Mouse (Mus musculus) cerebellum, adult 2 months (tissue): Measurements from ENCODE around the gene Gm4214. TPM values are rescaled to one million over a fixed set of nuclear protein-coding genes. Genes with fewer than 3 reads are reported as not detected.
"Not testable (repeated sequence)": the region's sequence is repeated elsewhere in the genome, so short reads cannot be mapped to it uniquely, and the experiment has no call there.

Source experiments
- DNase-seq, 2 experiments: peaks; one replicate each; pipeline ENCODE4 v3.0.0; 2021
- H3K27ac ChIP-seq: fragments of 200-500 bp; 2 replicates; pipeline ENCODE4 v1.5.1; 2012; ENCODE audit warnings: low read length, control low read depth, inconsistent platforms; ENCODE audit not compliant: insufficient read depth
- H3K27me3 ChIP-seq: fragments of 200-500 bp; 2 replicates; pipeline ENCODE4 v1.6.1; 2012; ENCODE audit warnings: inconsistent platforms, mild to moderate bottlenecking, low read length, moderate library complexity; ENCODE audit not compliant: control insufficient read depth, insufficient read depth
- H3K4me1 ChIP-seq: fragments of 200-500 bp; 2 replicates; pipeline ENCODE4 v1.6.1; 2011; ENCODE audit warnings: low read length; ENCODE audit not compliant: control insufficient read depth, insufficient read depth
- H3K4me3 ChIP-seq: fragments of 200-500 bp; replicated peaks from 2 replicates; pipeline ENCODE3; 2011; ENCODE audit warnings: mild to moderate bottlenecking, low read depth, low read length, control low read depth; ENCODE audit not compliant: insufficient read depth
- WGBS: fragments of 180-500 bp; shearing (Covaris S2); methylation state at CpG from one replicate; pipeline ENCODE4 v1.1.7; 2018; 5-methylcytosine and 5-hydroxymethylcytosine counted together
- polyA plus RNA-seq: library from polyadenylated mRNA; depleted of rRNA; stranded (reverse); fragments of >200 nt; gene quantifications from 2 replicates; pipeline ENCODE4 v1.2.3, GENCODE M21; 2012; rRNA removed

Gene Gm4214
- not detected in 2 replicates for polyA plus RNA-seq

DNA sequence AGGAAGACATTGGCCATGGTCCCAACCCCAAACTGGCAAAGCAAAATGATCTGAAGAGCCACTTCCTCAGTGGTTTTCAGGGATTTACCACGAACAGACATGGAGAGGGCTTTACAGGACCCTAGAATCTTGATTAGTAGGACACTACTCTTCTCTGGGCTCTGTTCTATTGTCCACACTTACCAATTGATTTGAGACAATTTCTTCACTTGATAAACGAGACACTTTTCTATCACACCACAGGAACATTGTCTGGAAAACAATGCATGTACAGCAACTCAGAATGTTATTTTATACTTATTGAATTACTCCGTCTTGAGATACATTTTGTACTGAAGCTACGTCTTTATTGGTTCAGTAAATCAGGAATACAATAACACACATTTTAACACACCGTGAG lies at the start of gene Gm4214:
Gm4214 (minus strand) TSS at position 101 of the 400 bp plus-strand sequence.
- H3K4me3 ChIP-seq, H3K27me3 ChIP-seq, H3K27ac ChIP-seq, DNase-seq, H3K4me1 ChIP-seq: not testable (repeated sequence)
- WGBS = no CpG with 5 or more reads among the region's 5 CpGs

DNA sequence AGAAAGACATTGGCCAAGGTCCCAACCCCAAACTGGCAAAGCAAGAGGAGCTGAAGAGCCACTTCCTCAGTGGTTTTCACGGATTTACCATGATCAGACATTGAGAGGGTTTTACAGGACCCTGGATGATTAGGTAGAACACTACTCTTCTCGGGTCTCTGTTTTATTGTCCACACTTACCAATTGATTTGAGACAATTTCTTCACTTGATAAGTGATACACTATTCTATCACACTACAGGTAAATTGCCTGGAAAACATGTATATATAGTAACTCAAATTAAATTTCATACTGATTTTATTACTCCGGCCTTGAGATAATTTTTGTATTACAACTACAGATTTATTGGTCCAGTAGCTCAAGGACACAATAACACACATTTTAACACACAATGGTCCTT lies 35.4 kb upstream of the Gm4214 start, which contains the start of gene Gm4216:
Gm4216 (minus strand) TSS at position 101 of the 400 bp plus-strand sequence.
- not testable (repeated sequence) for H3K4me3 ChIP-seq, DNase-seq, H3K4me1 ChIP-seq, H3K27ac ChIP-seq, H3K27me3 ChIP-seq
- WGBS = no CpG with 5 or more reads among the region's 3 CpGs

Other genes starting within 250 kb of the Gm4214 start
- not detected in 2 replicates for gene Vmn1r157, start 223.0 kb downstream of the Gm4214 start, polyA plus RNA-seq
- not detected in 2 replicates for gene Vmn1r158, start 193.9 kb downstream of the Gm4214 start, polyA plus RNA-seq
- not detected in 2 replicates for gene Vmn1r159, start 141.1 kb downstream of the Gm4214 start, polyA plus RNA-seq
- not detected in 2 replicates for gene Vmn1r160, start 113.4 kb downstream of the Gm4214 start, polyA plus RNA-seq
- not detected in 2 replicates for gene Gm4216, start 35.2 kb upstream of the Gm4214 start, polyA plus RNA-seq
- not detected in 2 replicates for gene Vmn1r163, start 70.9 kb upstream of the Gm4214 start, polyA plus RNA-seq
- not detected in 2 replicates for gene Gm8720, start 82.8 kb upstream of the Gm4214 start, polyA plus RNA-seq
- not detected in 2 replicates for gene Gm10662, start 159.8 kb upstream of the Gm4214 start, polyA plus RNA-seq
- not detected in 2 replicates for gene Vmn1r165, start 232.7 kb upstream of the Gm4214 start, polyA plus RNA-seq